Mouse (Mus musculus) midbrain, embryonic 16.5 days (tissue): ENCODE results near the gene Clec1a. TPM values are rescaled to one million over a fixed set of nuclear protein-coding genes. Genes with fewer than 3 reads are reported as not detected.

ENCODE experiments used
- ATAC-seq: fragments of 200-750 bp; cut with Nextera tagmentation; 2 replicates; pipeline ENCODE4 v1.8.0; 2017; ENCODE audit warnings: moderate TSS enrichment
- H3K27ac ChIP-seq: fragments of 300-500 bp; sonication (generic); 2 replicates; pipeline ENCODE4 v1.5.1; 2014; ENCODE audit warnings: mild to moderate bottlenecking, low read length, mixed read lengths
- H3K27me3 ChIP-seq: fragments of 300-500 bp; sonication (generic); 2 replicates; pipeline ENCODE4 v1.6.1; 2014; ENCODE audit warnings: low read depth, low read length, mixed read lengths; ENCODE audit not compliant: control insufficient read depth, insufficient read depth
- H3K36me3 ChIP-seq: fragments of 300-500 bp; sonication (generic); 2 replicates; pipeline ENCODE4 v1.6.1; 2014; ENCODE audit warnings: mild to moderate bottlenecking, low read length, moderate library complexity, mixed read lengths; ENCODE audit not compliant: control insufficient read depth, insufficient read depth
- H3K4me1 ChIP-seq: fragments of 300-500 bp; sonication (generic); 2 replicates; pipeline ENCODE4 v1.6.1; 2014; ENCODE audit warnings: mild to moderate bottlenecking, low read length, mixed read lengths; ENCODE audit not compliant: control insufficient read depth, insufficient read depth
- H3K4me2 ChIP-seq: fragments of 300-500 bp; sonication (generic); 2 replicates; pipeline ENCODE4 v1.6.1; 2014; ENCODE audit warnings: mild to moderate bottlenecking, low read length, mixed read lengths
- H3K4me3 ChIP-seq: fragments of 300-500 bp; sonication (generic); 2 replicates; pipeline ENCODE4 v1.5.1; 2014; ENCODE audit warnings: low read depth, mild to moderate bottlenecking, low read length, moderate library complexity, mixed read lengths
- H3K9ac ChIP-seq: fragments of 300-500 bp; sonication (generic); 2 replicates; pipeline ENCODE4 v1.6.1; 2014; ENCODE audit warnings: low read depth, low read length, mixed read lengths
- H3K9me3 ChIP-seq: fragments of 300-500 bp; sonication (generic); replicated peaks from 2 replicates; pipeline ENCODE4 v1.6.1; 2014; ENCODE audit warnings: mild to moderate bottlenecking, low read length, mixed read lengths; ENCODE audit not compliant: control insufficient read depth, poor library complexity, severe bottlenecking
- WGBS: fragments of 180-500 bp; shearing (Covaris S2); extraction: QIAGEN DNeasy Blood & Tissue Kit; methylation state at CpG from one replicate; pipeline ENCODE4 v1.1.7; 2014; 5-methylcytosine and 5-hydroxymethylcytosine counted together
- polyA plus RNA-seq: library from polyadenylated mRNA; unstranded; fragments of >200 nt; fragmentation: Nextera tagmentation; extraction: Ambion mirVana; gene quantifications from 2 replicates; pipeline ENCODE4 v1.2.1, GENCODE M21; 2015

Clec1a gene
- polyA plus RNA-seq, 1 experiment from 2014 or later, result 2.1 TPM

DNA sequence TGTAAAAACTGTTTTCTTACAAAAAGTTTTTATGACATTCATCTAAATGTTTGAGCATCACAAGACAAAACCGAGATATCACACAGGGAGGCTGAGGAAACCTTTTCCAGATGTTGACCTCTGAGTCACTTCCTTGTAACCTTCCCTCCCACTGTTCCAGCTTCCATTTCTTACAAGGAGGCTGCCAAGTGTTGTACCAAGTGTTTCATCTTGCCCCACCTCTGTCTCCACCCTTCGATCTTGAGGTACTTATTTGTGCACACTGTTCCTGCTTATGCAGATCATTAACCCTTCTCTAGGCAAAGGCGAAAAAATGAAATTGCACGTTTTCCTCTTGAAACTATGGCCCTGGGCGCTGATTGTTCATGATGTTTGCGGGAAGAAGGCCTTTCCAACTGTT, 2.1 kb downstream of the Clec1a start:
- H3K36me3 ChIP-seq, result no peaks in the 10 kb centered on the region
- no peaks in the 10 kb centered on the region for H3K27me3 ChIP-seq
- no peak overlapping the region for H3K4me2 ChIP-seq
- H3K4me1 ChIP-seq, result no peaks in the 10 kb centered on the region
- no peaks in the 10 kb centered on the region for H3K9me3 ChIP-seq
- no peak for ATAC-seq
- H3K27ac ChIP-seq, result no peak overlapping the region
- H3K9ac ChIP-seq, result no peak overlapping the region
- H3K4me3 ChIP-seq, result no peak overlapping the region
- 78% methylated on average over 6 of the region's 6 CpGs for WGBS

DNA sequence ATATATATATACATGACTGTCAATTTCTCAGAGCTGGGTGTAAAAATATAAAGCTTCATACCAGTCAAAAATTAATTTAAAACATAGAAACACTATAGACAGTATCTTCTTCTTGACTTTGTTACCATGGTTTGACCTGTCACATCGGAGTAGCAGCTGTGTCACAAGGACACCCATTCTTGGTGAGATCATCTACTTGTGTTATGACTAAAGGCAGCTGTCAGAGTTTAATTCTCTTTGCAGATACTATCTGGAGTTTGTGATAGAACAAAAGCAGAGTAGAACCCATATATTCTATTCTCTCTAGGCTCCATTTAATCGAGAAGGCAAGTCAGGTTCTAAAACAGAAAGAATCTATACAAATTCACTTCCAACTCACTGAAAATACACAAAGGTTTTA, 13.8 kb downstream of the Clec1a start:
- Histone ChIP-seq H3K27ac (no peak overlapping the region), H3K27me3 (no peaks in the 10 kb centered on the region), H3K9me3 (no peaks in the 10 kb centered on the region), H3K4me3 (no peak overlapping the region), H3K4me1 (no peaks in the 10 kb centered on the region), H3K4me2 (no peak overlapping the region), H3K36me3 (no peaks in the 10 kb centered on the region), H3K9ac (no peak overlapping the region)
- no peak for ATAC-seq
- WGBS, result 86% methylated on average over 2 of the region's 2 CpGs

DNA sequence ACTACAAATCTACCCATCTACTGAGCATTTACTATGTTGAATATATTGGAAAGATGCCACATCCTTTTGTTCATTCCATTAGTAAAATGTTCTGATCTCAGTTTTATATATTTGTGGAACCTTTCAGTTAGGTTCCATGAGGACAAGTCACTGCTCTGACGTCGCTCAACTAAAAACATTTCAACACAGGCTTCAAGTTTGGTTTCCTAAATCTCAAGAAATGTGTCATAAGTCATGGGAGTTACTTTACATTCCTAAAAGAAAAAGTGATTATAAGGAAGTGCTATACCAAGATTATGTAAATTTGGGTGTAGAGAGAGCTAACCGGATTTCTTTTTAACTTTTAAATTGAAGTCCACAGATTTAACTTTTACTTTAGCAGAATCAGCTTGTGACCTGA, 15.8 kb downstream of the Clec1a start:
- no peak overlapping the region for H3K27ac ChIP-seq
- no peak overlapping the region for H3K4me3 ChIP-seq
- no peak overlapping the region for H3K9ac ChIP-seq
- no peak for ATAC-seq
- WGBS, result 93% methylated on average over 3 of the region's 3 CpGs
- H3K36me3 ChIP-seq, result no peaks in the 10 kb centered on the region
- H3K4me1 ChIP-seq, result no peaks in the 10 kb centered on the region
- no peaks in the 10 kb centered on the region for H3K9me3 ChIP-seq
- no peak overlapping the region for H3K4me2 ChIP-seq
- H3K27me3 ChIP-seq, result no peaks in the 10 kb centered on the region

DNA sequence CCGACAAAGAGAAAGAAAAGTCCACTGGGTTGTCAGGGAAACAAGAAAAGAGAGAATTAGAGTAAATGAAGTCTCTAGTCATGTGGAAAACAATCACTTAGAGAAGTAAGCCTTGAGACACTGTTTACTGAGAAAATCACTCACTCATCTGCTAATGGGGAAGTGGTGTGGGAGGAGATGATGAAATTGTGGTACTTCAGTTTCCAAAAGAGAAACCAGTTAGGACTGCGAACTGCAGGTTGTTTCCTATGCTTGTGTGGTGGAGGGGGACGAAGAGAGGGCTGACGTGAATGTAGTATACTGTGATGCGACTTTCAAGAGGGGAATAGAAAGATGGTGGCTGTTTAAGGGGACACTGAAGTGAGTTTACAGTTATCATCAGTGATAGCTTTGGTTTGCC, 17.6 kb downstream of the Clec1a start:
- no peak overlapping the region for H3K4me2 ChIP-seq
- whole genome bisulfite sequencing, result 58% methylated on average over 5 of the region's 5 CpGs
- no peak overlapping the region for H3K9ac ChIP-seq
- H3K4me3 ChIP-seq, result no peak overlapping the region
- H3K4me1 ChIP-seq, result no peaks in the 10 kb centered on the region
- no peaks in the 10 kb centered on the region for H3K27me3 ChIP-seq
- no peaks in the 10 kb centered on the region for H3K36me3 ChIP-seq
- no peak overlapping the region for H3K27ac ChIP-seq
- ATAC-seq, result no peak
- H3K9me3 ChIP-seq, result no peaks in the 10 kb centered on the region

DNA sequence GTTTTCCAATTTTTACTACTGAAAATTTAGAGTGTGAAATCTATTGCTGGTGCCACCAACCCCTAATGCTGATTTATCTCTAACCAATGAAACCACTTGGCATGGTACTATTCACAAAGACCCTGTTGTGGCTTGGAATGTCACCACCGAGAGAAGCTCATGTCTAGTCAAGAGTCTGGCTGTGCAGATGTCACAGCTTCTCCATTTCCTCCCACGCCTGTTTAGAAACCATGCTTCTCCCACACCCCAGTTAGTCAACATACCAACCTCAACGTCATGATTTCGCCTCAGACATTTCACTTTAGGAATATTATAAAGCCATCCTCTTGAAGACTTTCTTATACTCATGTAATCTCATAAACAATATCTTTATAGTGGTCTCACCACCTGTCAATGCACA, 24.5 kb downstream of the Clec1a start:
- H3K4me2 ChIP-seq, result no peak overlapping the region
- H3K36me3 ChIP-seq, result no peaks in the 10 kb centered on the region
- H3K9me3 ChIP-seq, result no peaks in the 10 kb centered on the region
- no peak overlapping the region for H3K9ac ChIP-seq
- H3K27ac ChIP-seq, result no peak overlapping the region
- H3K27me3 ChIP-seq, result no peaks in the 10 kb centered on the region
- H3K4me3 ChIP-seq, result no peak overlapping the region
- H3K4me1 ChIP-seq, result no peaks in the 10 kb centered on the region; the same call in 1 of the 2 replicates
- ATAC-seq, result no peak
- 90% methylated on average over 4 of the region's 4 CpGs for WGBS

DNA sequence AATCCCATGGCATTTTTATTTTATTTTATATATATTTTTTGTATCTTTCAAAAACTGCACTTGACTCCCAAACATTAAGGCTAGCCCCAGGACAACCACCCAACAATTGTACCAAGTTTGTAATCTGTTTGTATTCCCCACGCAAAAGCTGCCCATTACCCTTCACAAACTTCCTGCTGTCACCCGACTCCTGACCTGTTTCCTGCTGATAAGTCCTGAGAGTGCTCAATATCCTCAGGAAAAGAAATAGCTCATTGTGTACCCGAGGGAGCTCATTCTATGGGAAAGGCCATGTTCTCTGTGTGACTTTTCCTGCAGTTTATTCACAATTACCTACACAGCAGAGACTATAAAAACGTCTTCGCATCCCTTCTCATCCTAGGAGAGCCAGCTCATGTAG, 26.0 kb downstream of the Clec1a start:
- H3K27me3 ChIP-seq, result no peaks in the 10 kb centered on the region
- H3K27ac ChIP-seq, result no peak overlapping the region
- no peaks in the 10 kb centered on the region for H3K36me3 ChIP-seq
- H3K9me3 ChIP-seq, result no peaks in the 10 kb centered on the region
- H3K4me2 ChIP-seq, result no peak overlapping the region
- 43% methylated on average over 5 of the region's 5 CpGs for WGBS
- ATAC-seq, result no peak
- no peak overlapping the region for H3K4me3 ChIP-seq
- no peaks in the 10 kb centered on the region; the same call in 1 of the 2 replicates for H3K4me1 ChIP-seq
- H3K9ac ChIP-seq, result no peak overlapping the region

DNA sequence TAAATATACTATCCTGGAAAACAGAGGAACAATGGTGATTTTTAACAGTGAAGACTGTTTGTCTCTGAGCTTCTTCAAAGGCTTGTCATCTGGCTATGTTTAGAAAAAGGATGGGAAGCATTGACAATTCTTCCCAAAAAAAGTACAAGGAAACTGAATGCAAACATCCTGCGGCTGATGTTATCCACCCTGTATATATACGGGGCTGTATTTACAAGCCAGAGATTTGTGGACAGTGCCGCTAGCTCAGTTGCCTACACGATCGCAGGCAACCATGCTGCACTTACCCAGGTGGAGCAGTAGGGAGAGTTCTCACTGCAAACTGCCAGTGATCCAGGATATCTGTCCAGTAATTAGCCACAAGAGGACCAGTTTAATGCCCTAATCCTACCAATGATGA, 26.6 kb downstream of the Clec1a start:
- no peak overlapping the region for H3K9ac ChIP-seq
- no peak overlapping the region for H3K4me3 ChIP-seq
- no peaks in the 10 kb centered on the region for H3K27me3 ChIP-seq
- H3K27ac ChIP-seq, result no peak overlapping the region
- no peaks in the 10 kb centered on the region; the same call in 1 of the 2 replicates for H3K4me1 ChIP-seq
- no peaks in the 10 kb centered on the region for H3K36me3 ChIP-seq
- no peak overlapping the region for H3K4me2 ChIP-seq
- no peaks in the 10 kb centered on the region for H3K9me3 ChIP-seq
- ATAC-seq, result no peak
- WGBS, result 72% methylated on average over 5 of the region's 5 CpGs

DNA sequence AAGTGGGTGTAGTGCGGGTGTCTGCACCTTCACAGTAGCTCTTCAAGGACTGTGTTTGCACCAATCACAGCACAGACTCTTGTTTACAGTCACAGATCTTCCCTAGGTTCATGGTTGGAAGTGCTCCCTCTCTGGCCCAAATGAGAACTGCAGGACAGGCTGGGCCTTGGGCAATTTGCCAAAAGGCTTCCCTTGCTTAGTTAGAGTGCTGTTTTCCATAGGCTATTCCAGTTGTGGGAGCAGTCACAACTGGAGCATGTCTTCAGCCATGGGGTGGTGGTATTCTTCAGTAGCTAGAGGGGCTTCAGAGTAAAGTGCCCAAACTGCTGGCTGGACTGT, 28.1 kb downstream of the Clec1a start:
- no peak overlapping the region for H3K4me3 ChIP-seq
- H3K27ac ChIP-seq, result no peak overlapping the region
- WGBS, result 29% methylated on average over 1 of the region's 1 CpGs
- H3K4me1 ChIP-seq, result no peaks in the 10 kb centered on the region; the same call in 1 of the 2 replicates
- peak; percentile 82 for ATAC-seq
- no peak overlapping the region for H3K4me2 ChIP-seq
- H3K36me3 ChIP-seq, result no peaks in the 10 kb centered on the region
- H3K9ac ChIP-seq, result no peak overlapping the region
- H3K9me3 ChIP-seq, result no peaks in the 10 kb centered on the region
- H3K27me3 ChIP-seq, result no peaks in the 10 kb centered on the region

DNA sequence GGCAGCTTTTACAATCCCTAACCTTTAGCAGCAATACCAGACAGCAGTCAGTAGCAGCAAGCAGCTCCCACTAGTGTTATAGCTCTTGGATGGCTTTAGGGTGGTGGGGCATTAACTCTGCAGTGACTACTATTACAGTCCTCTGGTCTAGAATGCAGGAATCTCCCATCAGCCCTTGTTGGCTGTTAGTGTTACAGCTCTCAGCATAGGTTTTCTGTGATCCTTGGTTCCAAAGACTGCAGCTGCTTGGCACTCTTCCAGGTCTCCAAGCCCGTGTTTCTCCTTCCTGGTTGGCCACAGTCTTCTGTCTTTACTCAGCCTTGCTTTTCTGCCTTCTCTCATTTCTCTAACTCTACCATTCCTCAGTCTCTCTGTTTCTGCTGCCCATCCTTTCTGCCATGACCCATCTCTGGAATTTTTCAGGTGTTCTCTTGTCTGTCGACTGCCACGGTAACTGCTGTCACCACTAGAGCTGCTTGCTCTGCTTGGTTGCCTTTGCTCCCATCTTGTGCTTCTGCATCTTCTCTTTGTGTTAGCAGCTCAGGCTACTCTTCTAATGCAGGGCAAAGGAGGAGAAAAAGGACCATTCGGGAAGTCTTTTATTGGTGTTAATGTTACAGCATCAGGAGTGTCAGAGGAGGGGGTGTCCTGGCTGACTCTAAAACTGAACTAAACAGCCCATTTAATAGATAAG, 28.6 kb downstream of the Clec1a start:
- Histone ChIP-seq H3K9ac (no peak overlapping the region), H3K36me3 (no peaks in the 10 kb centered on the region), H3K4me3 (no peak overlapping the region), H3K9me3 (no peaks in the 10 kb centered on the region), H3K27ac (no peak overlapping the region), H3K4me2 (no peak overlapping the region), H3K27me3 (no peaks in the 10 kb centered on the region), H3K4me1 (no peaks in the 10 kb centered on the region; the same call in 1 of the 2 replicates)
- no peak for ATAC-seq
- 69% methylated on average over 4 of the region's 4 CpGs for WGBS
